14 mouse cellular contexts compared by ENCODE assay signal in the genomic region with DNA sequence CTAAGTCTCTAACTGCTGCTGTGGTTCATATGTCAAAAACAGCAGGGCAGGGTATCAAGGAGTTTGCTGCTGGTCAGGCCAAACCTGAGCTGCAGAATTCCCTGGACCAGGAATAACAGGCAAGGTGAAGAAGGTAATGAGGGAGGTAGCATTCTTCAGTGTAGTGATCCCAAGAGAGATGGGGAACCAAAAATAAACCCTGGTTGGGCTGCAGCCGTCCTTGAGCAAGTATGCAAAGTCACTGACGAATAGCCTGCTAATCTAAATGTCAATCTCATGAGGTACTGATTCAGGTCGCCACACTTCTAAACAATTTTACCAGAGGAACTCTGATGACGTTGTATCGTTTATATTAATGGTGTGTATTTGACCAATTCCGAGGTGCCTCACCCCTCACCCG.
"Had no signal": no experiment of that assay in that cellular context is flagged by ENCODE, and none has a peak within 500 bp of the region (broad histone marks: within the 10 kb centered on the region; RNA-seq: fewer than 3 reads in every experiment).

No protein-coding gene starts in this region.

- H3K4me2 ChIP-seq: liver, embryonic 13.5 days; midbrain, embryonic 11.5 days; stomach, embryonic 15.5 days had no signal

- H3K36me3 ChIP-seq: liver, embryonic 13.5 days; stomach, embryonic 15.5 days had no signal

- DNase-seq: layer of hippocampus, postnatal 36 days; liver, embryonic 13.5 days; lung, adult 2 months; lung, postnatal 14 days; lung, postnatal 4 days; midbrain, embryonic 14.5 days; right cerebral cortex, adult 18-20 months; right cerebral cortex, postnatal 14 days; right cerebral cortex, postnatal 4 days; thymus, postnatal 25 days had no signal

- H3K27ac ChIP-seq: left cerebral cortex, adult 2 months; liver, embryonic 13.5 days; stomach, embryonic 15.5 days had no signal

- H3K4me1 ChIP-seq: liver, embryonic 13.5 days; stomach, embryonic 15.5 days had no signal

- H3K4me3 ChIP-seq: left cerebral cortex, adult 2 months; liver, embryonic 13.5 days; stomach, embryonic 15.5 days had no signal

- ATAC-seq: intestine, postnatal 0 days had no signal

- H3K9me3 ChIP-seq: liver, embryonic 13.5 days; stomach, embryonic 15.5 days had no signal

- H3K9ac ChIP-seq: liver, embryonic 13.5 days; stomach, embryonic 15.5 days had no signal

- H3K27me3 ChIP-seq: liver, embryonic 13.5 days; stomach, embryonic 15.5 days had no signal
